Mouse (Mus musculus) embryonic facial prominence, embryonic 12.5 days (tissue): ENCODE measurements around the gene Laptm5. TPM values are rescaled to one million over a fixed set of nuclear protein-coding genes. Genes with fewer than 3 reads are reported as not detected.
A peak's percentile ranks its signal among the peaks of the same experiment; 100 is the strongest.

ENCODE experiments used
- ATAC-seq: fragments of 200-750 bp; cut with Nextera tagmentation; 2 replicates; pipeline ENCODE4 v1.8.0; 2017; ENCODE audit not compliant: insufficient number of reproducible peaks, insufficient read depth, low FRiP score, low TSS enrichment
- H3K27ac ChIP-seq: fragments of 300-500 bp; sonication (generic); 2 replicates; pipeline ENCODE4 v1.5.1; 2016; ENCODE audit warnings: mild to moderate bottlenecking
- H3K27me3 ChIP-seq: fragments of 300-500 bp; sonication (generic); 2 replicates; pipeline ENCODE4 v1.6.1; 2016; ENCODE audit warnings: mild to moderate bottlenecking, moderate library complexity
- H3K36me3 ChIP-seq: fragments of 300-500 bp; sonication (generic); 2 replicates; pipeline ENCODE4 v1.6.1; 2016; ENCODE audit warnings: mild to moderate bottlenecking
- H3K4me1 ChIP-seq: fragments of 300-500 bp; sonication (generic); 2 replicates; pipeline ENCODE4 v1.6.1; 2016
- H3K4me2 ChIP-seq: fragments of 300-500 bp; sonication (generic); replicated peaks from 2 replicates; pipeline ENCODE4 v1.6.1; 2016; ENCODE audit warnings: mild to moderate bottlenecking, moderate library complexity
- H3K4me3 ChIP-seq: fragments of 300-500 bp; sonication (generic); 2 replicates; pipeline ENCODE4 v1.5.1; 2016; ENCODE audit warnings: mild to moderate bottlenecking
- H3K9ac ChIP-seq: fragments of 300-500 bp; sonication (generic); 2 replicates; pipeline ENCODE4 v1.6.1; 2016; ENCODE audit warnings: mild to moderate bottlenecking, moderate library complexity
- H3K9me3 ChIP-seq: fragments of 300-500 bp; sonication (generic); 2 replicates; pipeline ENCODE4 v1.6.1; 2016; ENCODE audit warnings: mild to moderate bottlenecking, moderate library complexity
- WGBS: fragments of 180-500 bp; shearing (Covaris S2); methylation state at CpG from one replicate; pipeline ENCODE4 v1.1.7; 2016; 5-methylcytosine and 5-hydroxymethylcytosine counted together
- polyA plus RNA-seq: library from polyadenylated mRNA; unstranded; fragments of >200 nt; fragmentation: Nextera tagmentation; extraction: Ambion mirVana; gene quantifications from 2 replicates; pipeline ENCODE4 v1.2.1, GENCODE M21; 2016

Laptm5 gene
- polyA plus RNA-seq, 1 experiment from 2014 or later: 19.5 TPM

DNA sequence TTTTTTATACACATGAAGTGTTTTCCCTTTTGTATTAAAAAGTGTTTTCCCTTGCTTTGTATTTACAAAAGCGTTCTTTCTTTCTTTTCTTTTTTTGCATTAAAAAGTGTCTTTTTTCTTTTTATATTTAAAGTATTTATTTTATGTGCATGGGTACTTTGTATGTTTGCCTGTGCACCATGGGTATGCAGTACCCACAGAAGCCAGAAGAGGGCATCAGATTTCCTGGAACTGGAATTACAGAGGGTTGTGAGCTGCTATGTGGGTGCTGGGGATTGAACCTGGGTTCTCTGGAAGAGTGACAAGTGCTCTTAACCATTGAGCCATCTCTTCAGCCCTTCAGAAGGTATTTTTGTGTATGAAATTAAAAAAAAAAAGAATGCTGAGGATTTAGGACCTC, 58.4 kb downstream of the Laptm5 start:
- Histone ChIP-seq H3K4me2 (no peak overlapping the region), H3K9me3 (no peaks in the 10 kb centered on the region), H3K27ac (no peak overlapping the region), H3K4me1 (0 out of 2 replicates have a peak, but pooled peaks cover 2% of the 10 kb centered on the region), H3K27me3 (peaks cover 5% of the 10 kb centered on the region; the same call in 1 of the 2 replicates), H3K36me3 (no peaks in the 10 kb centered on the region), H3K9ac (no peak overlapping the region), H3K4me3 (no peak overlapping the region)
- 97% methylated on average over 1 of the region's 1 CpGs for WGBS
- no peak for ATAC-seq

DNA sequence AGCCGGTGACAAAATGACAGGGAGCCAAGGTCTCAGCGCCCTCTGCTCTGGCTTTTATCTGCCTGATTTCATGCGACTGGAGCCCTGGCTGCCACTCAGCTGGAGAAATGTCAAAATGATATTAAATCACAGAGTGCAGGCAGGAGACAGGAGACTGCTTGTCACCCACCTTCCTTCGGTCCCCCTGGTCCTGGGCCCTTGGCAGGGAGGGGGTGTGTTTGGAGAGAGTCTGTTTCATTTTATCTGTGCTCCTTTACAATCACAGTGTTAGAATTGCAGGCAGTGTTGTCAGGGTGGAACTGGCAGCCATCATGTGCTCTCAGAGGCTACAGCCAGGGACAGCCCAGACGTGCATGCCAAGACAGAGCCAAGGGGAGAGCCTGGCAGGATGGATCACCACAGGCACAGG, 59.5 kb downstream of the Laptm5 start:
- no peak for ATAC-seq
- no peak overlapping the region for H3K27ac ChIP-seq
- WGBS: 74% methylated on average over 5 of the region's 5 CpGs
- H3K27me3 ChIP-seq: peaks cover 5% of the 10 kb centered on the region; the same call in 1 of the 2 replicates
- H3K9me3 ChIP-seq: no peaks in the 10 kb centered on the region
- H3K4me2 ChIP-seq: no peak overlapping the region
- H3K36me3 ChIP-seq: no peaks in the 10 kb centered on the region
- no peak overlapping the region for H3K4me3 ChIP-seq
- H3K4me1 ChIP-seq: 0 out of 2 replicates have a peak, but pooled peaks cover 2% of the 10 kb centered on the region
- H3K9ac ChIP-seq: no peak overlapping the region

- ATAC-seq: no peak
- WGBS: 48% methylated on average over 19 of the region's 19 CpGs
- H3K36me3 ChIP-seq: no peaks in the 10 kb centered on the region
Measured at GRCm38 (mm10) chr4:130973332-130974263, 60.7 kb downstream of the Laptm5 start.

DNA sequence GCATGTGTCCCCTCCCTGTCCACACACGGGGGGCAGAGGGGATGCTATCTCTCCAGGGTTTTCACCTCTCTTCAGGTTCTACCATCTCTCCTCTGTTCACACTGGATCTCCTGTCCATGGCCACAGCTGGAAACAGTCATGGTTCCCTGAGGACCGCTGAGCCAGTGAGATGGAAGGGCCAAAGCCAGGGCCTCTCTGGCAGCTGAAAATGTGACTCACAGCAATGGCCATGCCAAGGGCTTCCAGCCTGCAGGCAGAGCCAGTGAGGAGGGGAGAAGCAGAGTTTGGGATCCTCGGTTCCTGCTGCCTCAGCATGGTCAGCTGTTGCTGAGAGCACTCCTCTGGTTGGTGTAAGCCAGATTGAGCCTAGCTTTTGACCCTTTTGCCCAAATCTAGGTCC, 66.1 kb downstream of the Laptm5 start:
- Histone ChIP-seq H3K36me3 (no peaks in the 10 kb centered on the region), H3K4me1 (no peaks in the 10 kb centered on the region), H3K9me3 (no peaks in the 10 kb centered on the region), H3K27ac (no peak overlapping the region), H3K4me2 (no peak overlapping the region), H3K27me3 (peaks cover 5% of the 10 kb centered on the region; the same call in 1 of the 2 replicates), H3K9ac (no peak overlapping the region), H3K4me3 (no peak overlapping the region)
- ATAC-seq: no peak
- WGBS: 64% methylated on average over 3 of the region's 3 CpGs

More at GRCm38 (mm10) chr4:130973332-130974263, 60.7 kb downstream of the Laptm5 start:
- Histone ChIP-seq H3K27me3 (peaks cover 5% of the 10 kb centered on the region; the same call in 1 of the 2 replicates), H3K4me2 (no peak overlapping the region), H3K9me3 (no peaks in the 10 kb centered on the region), H3K4me1 (0 out of 2 replicates have a peak, but pooled peaks cover 2% of the 10 kb centered on the region), H3K9ac (no peak overlapping the region), H3K4me3 (no peak overlapping the region), H3K27ac (peak overlapping the region; percentile 3; the same call in 1 of the 2 replicates)

DNA sequence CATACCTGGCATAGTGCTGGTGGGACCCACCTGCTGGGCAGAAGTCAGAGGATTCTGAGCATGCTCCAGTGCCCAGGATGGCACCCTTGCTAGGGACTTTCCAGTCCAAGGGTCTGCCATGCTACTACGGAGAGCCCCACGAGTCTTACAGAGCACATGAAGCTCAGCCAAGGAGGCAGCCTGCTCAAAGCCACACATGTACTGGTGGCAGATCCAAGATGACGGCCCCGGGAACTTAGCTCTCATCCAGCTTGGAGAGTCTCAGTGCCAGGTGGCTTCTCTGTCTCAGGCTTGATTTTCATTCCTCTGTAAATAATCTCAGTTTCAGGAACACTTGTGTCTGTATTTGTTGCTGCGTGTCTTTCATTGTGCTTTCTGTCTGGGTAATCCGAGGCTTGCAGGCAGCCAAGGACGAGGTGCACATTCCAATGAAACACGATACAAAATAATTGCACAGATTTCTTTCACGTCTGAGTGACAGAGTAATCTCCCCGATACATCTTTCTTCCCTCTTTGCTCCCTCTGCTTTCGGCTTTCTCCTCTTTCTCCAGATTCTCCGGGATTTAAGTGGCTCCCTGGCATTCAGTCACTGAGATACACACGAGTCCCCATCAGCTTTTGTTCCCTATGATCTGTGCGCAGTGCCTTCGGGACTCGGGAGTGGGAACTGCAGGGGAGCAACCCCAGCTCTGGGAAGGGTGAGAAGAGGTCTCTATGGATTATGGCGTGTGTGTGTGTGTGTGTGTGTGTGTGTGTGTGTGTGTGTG, 71.7 kb downstream of the Laptm5 start:
- ATAC-seq: no peak
- H3K9ac ChIP-seq: no peak overlapping the region
- no peaks in the 10 kb centered on the region for H3K36me3 ChIP-seq
- H3K4me2 ChIP-seq: no peak overlapping the region
- H3K27ac ChIP-seq: no peak overlapping the region
- peaks cover 5% of the 10 kb centered on the region; the same call in 1 of the 2 replicates for H3K4me1 ChIP-seq
- H3K27me3 ChIP-seq: no peaks in the 10 kb centered on the region
- H3K9me3 ChIP-seq: no peaks in the 10 kb centered on the region
- 36% methylated on average over 17 of the region's 17 CpGs for WGBS
- H3K4me3 ChIP-seq: no peak overlapping the region

Other genes with a start within 250 kb of the Laptm5 start
- 116 and 118 TPM in 2 replicates for gene Pum1, start 249.8 kb upstream of the Laptm5 start, polyA plus RNA-seq
- 39.9 and 41.1 TPM in 2 replicates for gene Sdc3, start 120.6 kb upstream of the Laptm5 start, polyA plus RNA-seq
- gene Matn1, start 31.3 kb downstream of the Laptm5 start, polyA plus RNA-seq: 4.2 and 7.0 TPM in 2 replicates